Mouse (Mus musculus): ENCODE results near the gene Srsf9. TPM values are rescaled to one million over a fixed set of nuclear protein-coding genes. Genes with fewer than 3 reads are reported as not detected.

The Srsf9 gene
- total and polyA plus RNA-seq, 2 experiments from 2014 or later: 44.1 to 93.8 TPM

- 85% methylated on average over 3 of the region's 3 CpGs for whole genome bisulfite sequencing
- 0 out of 2 replicates have a peak, but pooled peaks cover 4% of the 10 kb centered on the region for H3K4me1 ChIP-seq (ENCODE audit: insufficient read depth, low read length)
- no peak overlapping the region for H3K4me2 ChIP-seq (ENCODE audit: low read depth, low read length, poor library complexity, severe bottlenecking)
- no peak for DNase-seq (ENCODE audit: low spot score)
- TF ChIP-seq CTCF (IDR thresholded peaks at IDR 0.05): no peak
- no peaks in the 10 kb centered on the region for H3K27me3 ChIP-seq (ENCODE audit: insufficient read depth, low read length)
- H3K4me3 ChIP-seq (ENCODE audit: low read depth, low read length): no peak overlapping the region
- peaks cover 50% of the 10 kb centered on the region for H3K36me3 ChIP-seq (ENCODE audit: insufficient read depth, low read length)
- no peak overlapping the region for H3K27ac ChIP-seq (ENCODE audit: low read depth, low read length)
- ATAC-seq (ENCODE audit: low FRiP score): no peak
- H3K9ac ChIP-seq (replicated peaks; ENCODE audit: low read length, poor library complexity, severe bottlenecking): no peak overlapping the region
- H3K9me3 ChIP-seq (ENCODE audit: low read length): no peaks in the 10 kb centered on the region
Measured at GRCm38 (mm10) chr5:115333626-115334025, 6.6 kb downstream of the Srsf9 start.

- WGBS: 26% methylated on average over 7 of the region's 7 CpGs
Measured at GRCm38 (mm10) chr5:115340007-115340406, 13.0 kb downstream of the Srsf9 start.

GRCm38 (mm10) chr5:115340577-115341313, 13.8 kb downstream of the Srsf9 start, which contains the start of the genes Gatc and Triap1:
Gene Gatc (minus strand): TSS chr5:115341178.
Gene Triap1 (plus strand): TSS chr5:115341225.
- peaks cover 32% of the 10 kb centered on the region for H3K36me3 ChIP-seq (ENCODE audit: insufficient read depth, low read length)
- WGBS: under 1% methylated on average over 62 of the region's 62 CpGs
- peak within 1 kb of the TSS; percentile 69 for H3K4me2 ChIP-seq (ENCODE audit: low read depth, low read length, poor library complexity, severe bottlenecking)
- peak within 1 kb of the TSS; percentile 90 for H3K9ac ChIP-seq (replicated peaks; ENCODE audit: low read length, poor library complexity, severe bottlenecking)
- DNase-seq (ENCODE audit: low spot score): peak; percentile 92
- H3K4me3 ChIP-seq (ENCODE audit: low read depth, low read length): peak within 1 kb of the TSS; percentile 90
- peak; percentile 92 for ATAC-seq (ENCODE audit: low FRiP score)
- H3K27me3 ChIP-seq (ENCODE audit: insufficient read depth, low read length): no peaks in the 10 kb centered on the region
- H3K4me1 ChIP-seq (ENCODE audit: insufficient read depth, low read length): peaks cover 5% of the 10 kb centered on the region
- no peaks in the 10 kb centered on the region for H3K9me3 ChIP-seq (ENCODE audit: low read length)
- H3K27ac ChIP-seq (ENCODE audit: low read depth, low read length): peak within 1 kb of the TSS; percentile 81
- peak; percentile 42 for TF ChIP-seq CTCF (IDR thresholded peaks at IDR 0.05)

More at GRCm38 (mm10) chr5:115340007-115340406, 13.0 kb downstream of the Srsf9 start:
- Histone ChIP-seq H3K4me2 (ENCODE audit: low read depth, low read length, poor library complexity, severe bottlenecking) (peak overlapping the region; percentile 69), H3K9me3 (ENCODE audit: low read length) (no peaks in the 10 kb centered on the region), H3K4me3 (ENCODE audit: low read depth, low read length) (peak overlapping the region; percentile 90), H3K9ac (replicated peaks; ENCODE audit: low read length, poor library complexity, severe bottlenecking) (peak overlapping the region; percentile 90; the same call in 1 of the 2 replicates), H3K36me3 (ENCODE audit: insufficient read depth, low read length) (peaks cover 33% of the 10 kb centered on the region), H3K27me3 (ENCODE audit: insufficient read depth, low read length) (no peaks in the 10 kb centered on the region), H3K4me1 (ENCODE audit: insufficient read depth, low read length) (peaks cover 5% of the 10 kb centered on the region), H3K27ac (ENCODE audit: low read depth, low read length) (no peak overlapping the region)
- no peak for DNase-seq (ENCODE audit: low spot score)
- TF ChIP-seq CTCF (IDR thresholded peaks at IDR 0.05): no peak
- ATAC-seq (ENCODE audit: low FRiP score): no peak

GRCm38 (mm10) chr5:115341314-115342165, 14.6 kb downstream of the Srsf9 start:
- Histone ChIP-seq H3K27ac (ENCODE audit: low read depth, low read length) (peak overlapping the region; percentile 81), H3K9me3 (ENCODE audit: low read length) (no peaks in the 10 kb centered on the region), H3K4me3 (ENCODE audit: low read depth, low read length) (peak overlapping the region; percentile 90), H3K4me1 (ENCODE audit: insufficient read depth, low read length) (peaks cover 5% of the 10 kb centered on the region), H3K9ac (replicated peaks; ENCODE audit: low read length, poor library complexity, severe bottlenecking) (peak overlapping the region; percentile 90), H3K27me3 (ENCODE audit: insufficient read depth, low read length) (no peaks in the 10 kb centered on the region), H3K4me2 (ENCODE audit: low read depth, low read length, poor library complexity, severe bottlenecking) (peak overlapping the region; percentile 69), H3K36me3 (ENCODE audit: insufficient read depth, low read length) (peaks cover 28% of the 10 kb centered on the region)
- DNase-seq (ENCODE audit: low spot score): no peak
- 12% methylated on average over 36 of the region's 36 CpGs for WGBS
- TF ChIP-seq CTCF (IDR thresholded peaks at IDR 0.05): no peak
- no peak for ATAC-seq (ENCODE audit: low FRiP score)

GRCm38 (mm10) chr5:115347564-115347963, 20.6 kb downstream of the Srsf9 start:
- Histone ChIP-seq H3K4me3 (ENCODE audit: low read depth, low read length) (peak overlapping the region; percentile 85), H3K9ac (replicated peaks; ENCODE audit: low read length, poor library complexity, severe bottlenecking) (no peak overlapping the region), H3K4me2 (ENCODE audit: low read depth, low read length, poor library complexity, severe bottlenecking) (peak overlapping the region; percentile 95), H3K36me3 (ENCODE audit: insufficient read depth, low read length) (peaks cover 28% of the 10 kb centered on the region), H3K27ac (ENCODE audit: low read depth, low read length) (no peak overlapping the region), H3K27me3 (ENCODE audit: insufficient read depth, low read length) (no peaks in the 10 kb centered on the region), H3K4me1 (ENCODE audit: insufficient read depth, low read length) (peaks cover 4% of the 10 kb centered on the region; the same call in 1 of the 2 replicates), H3K9me3 (ENCODE audit: low read length) (no peaks in the 10 kb centered on the region)
- 1% methylated on average over 5 of the region's 5 CpGs for WGBS
- TF ChIP-seq CTCF (IDR thresholded peaks at IDR 0.05): peak; percentile 84
- DNase-seq (ENCODE audit: low spot score) (peak; percentile 82), ATAC-seq (ENCODE audit: low FRiP score) (no peak)

All from midbrain, postnatal 0 days (tissue).